Mouse (Mus musculus) liver, embryonic 16.5 days (tissue): Measurements from ENCODE around the gene Pde11a. TPM values are rescaled to one million over a fixed set of nuclear protein-coding genes. Genes with fewer than 3 reads are reported as not detected.

Experiments
- ATAC-seq: fragments of 200-750 bp; cut with Nextera tagmentation; 2 replicates; pipeline ENCODE4 v1.8.0; 2017; ENCODE audit warnings: low read depth, mild to moderate bottlenecking, moderate number of reproducible peaks, moderate library complexity
- H3K27ac ChIP-seq: fragments of 300-500 bp; sonication (generic); 2 replicates; pipeline ENCODE4 v1.5.1; 2014; ENCODE audit warnings: mild to moderate bottlenecking, low read length
- H3K27me3 ChIP-seq: fragments of 300-500 bp; sonication (generic); 2 replicates; pipeline ENCODE4 v1.6.1; 2014; ENCODE audit warnings: low read depth, low read length, mixed read lengths; ENCODE audit not compliant: control insufficient read depth, insufficient read depth
- H3K36me3 ChIP-seq: fragments of 300-500 bp; sonication (generic); 2 replicates; pipeline ENCODE4 v1.6.1; 2014; ENCODE audit warnings: mild to moderate bottlenecking; ENCODE audit not compliant: control insufficient read depth, insufficient read depth
- H3K4me1 ChIP-seq: fragments of 300-500 bp; sonication (generic); 2 replicates; pipeline ENCODE4 v1.6.1; 2014; ENCODE audit warnings: low read depth, low read length, mixed read lengths; ENCODE audit not compliant: control insufficient read depth
- H3K4me2 ChIP-seq: fragments of 300-500 bp; sonication (generic); 2 replicates; pipeline ENCODE4 v1.6.1; 2014; ENCODE audit warnings: low read depth, low read length, mixed read lengths
- H3K4me3 ChIP-seq: fragments of 300-500 bp; sonication (generic); 2 replicates; pipeline ENCODE4 v1.5.1; 2014; ENCODE audit warnings: low read depth, mild to moderate bottlenecking, low read length
- H3K9ac ChIP-seq: fragments of 300-500 bp; sonication (generic); 2 replicates; pipeline ENCODE4 v1.6.1; 2014; ENCODE audit warnings: low read depth, low read length
- H3K9me3 ChIP-seq: fragments of 300-500 bp; sonication (generic); replicated peaks from 2 replicates; pipeline ENCODE4 v1.6.1; 2016; ENCODE audit warnings: low read length; ENCODE audit not compliant: control insufficient read depth
- WGBS: fragments of 180-500 bp; shearing (Covaris S2); extraction: QIAGEN DNeasy Blood & Tissue Kit; methylation state at CpG from one replicate; pipeline ENCODE4 v1.1.7; 2014; ENCODE audit not compliant: insufficient replicate concordance; 5-methylcytosine and 5-hydroxymethylcytosine counted together
- polyA plus RNA-seq: library from polyadenylated mRNA; unstranded; fragments of >200 nt; fragmentation: Nextera tagmentation; extraction: Ambion mirVana; gene quantifications from 2 replicates; pipeline ENCODE4 v1.2.1, GENCODE M21; 2015

The Pde11a gene
- polyA plus RNA-seq, 1 experiment from 2014 or later: 0.05 TPM

GRCm38 (mm10) chr2:76269494-76269893 lies 69.1 kb downstream of the Pde11a start:
- no peaks in the 10 kb centered on the region for H3K27me3 ChIP-seq
- H3K4me1 ChIP-seq: no peaks in the 10 kb centered on the region; the same call in 1 of the 2 replicates
- H3K36me3 ChIP-seq: no peaks in the 10 kb centered on the region
- no peak overlapping the region for H3K27ac ChIP-seq
- H3K4me3 ChIP-seq: no peak overlapping the region
- H3K9ac ChIP-seq: no peak overlapping the region
- no peak for ATAC-seq
- WGBS: 43% methylated on average over 1 of the region's 1 CpGs
- H3K4me2 ChIP-seq: no peak overlapping the region
- no peaks in the 10 kb centered on the region for H3K9me3 ChIP-seq

- no peaks in the 10 kb centered on the region; the same call in 1 of the 2 replicates for H3K4me1 ChIP-seq
- no peak overlapping the region for H3K4me3 ChIP-seq
- H3K9ac ChIP-seq: no peak overlapping the region
- H3K4me2 ChIP-seq: no peak overlapping the region
- ATAC-seq: no peak
- no peak overlapping the region for H3K27ac ChIP-seq
- WGBS: 62% methylated on average over 6 of the region's 6 CpGs
- no peaks in the 10 kb centered on the region for H3K9me3 ChIP-seq
- no peaks in the 10 kb centered on the region for H3K27me3 ChIP-seq
- H3K36me3 ChIP-seq: no peaks in the 10 kb centered on the region
Observed at GRCm38 (mm10) chr2:76267335-76267734, 71.2 kb downstream of the Pde11a start.

GRCm38 (mm10) chr2:76266622-76267021 lies 72.0 kb downstream of the Pde11a start:
- Histone ChIP-seq H3K4me3 (no peak overlapping the region), H3K27me3 (no peaks in the 10 kb centered on the region), H3K4me1 (no peaks in the 10 kb centered on the region; the same call in 1 of the 2 replicates), H3K9me3 (no peaks in the 10 kb centered on the region), H3K36me3 (no peaks in the 10 kb centered on the region), H3K27ac (no peak overlapping the region), H3K4me2 (no peak overlapping the region), H3K9ac (no peak overlapping the region)
- 68% methylated on average over 10 of the region's 10 CpGs for WGBS
- no peak for ATAC-seq

GRCm38 (mm10) chr2:76264258-76264657 lies 74.3 kb downstream of the Pde11a start:
- no peaks in the 10 kb centered on the region for H3K4me1 ChIP-seq
- H3K9me3 ChIP-seq: no peaks in the 10 kb centered on the region
- no peak for ATAC-seq
- no peaks in the 10 kb centered on the region for H3K27me3 ChIP-seq
- no peak overlapping the region for H3K27ac ChIP-seq
- H3K4me3 ChIP-seq: no peak overlapping the region
- no peak overlapping the region for H3K4me2 ChIP-seq
- H3K9ac ChIP-seq: no peak overlapping the region
- H3K36me3 ChIP-seq: no peaks in the 10 kb centered on the region
- 53% methylated on average over 10 of the region's 10 CpGs for WGBS

DNA sequence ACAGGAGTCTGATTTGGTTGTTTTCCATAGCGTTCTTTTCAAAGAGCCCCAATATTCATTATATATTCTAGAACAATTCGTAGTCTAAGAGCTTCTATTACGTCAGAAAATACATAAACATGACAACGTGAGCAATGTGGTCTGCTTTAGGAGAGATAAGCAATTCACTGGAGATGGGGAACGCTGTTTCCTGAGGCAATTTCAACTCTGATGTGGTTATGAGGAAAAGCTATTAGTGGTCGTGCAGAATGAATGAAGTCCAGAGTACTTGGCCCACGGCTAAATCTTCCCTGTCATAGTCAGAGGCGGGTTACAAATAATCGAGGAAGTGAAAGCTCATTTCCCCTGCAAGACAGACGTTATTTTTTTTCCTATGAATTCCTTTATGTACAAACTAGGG lies 75.9 kb downstream of the Pde11a start:
- H3K9me3 ChIP-seq: no peaks in the 10 kb centered on the region
- H3K4me3 ChIP-seq: no peak overlapping the region
- ATAC-seq: no peak
- no peaks in the 10 kb centered on the region for H3K36me3 ChIP-seq
- WGBS: 24% methylated on average over 10 of the region's 10 CpGs
- no peak overlapping the region for H3K4me2 ChIP-seq
- no peak overlapping the region for H3K27ac ChIP-seq
- no peaks in the 10 kb centered on the region for H3K4me1 ChIP-seq
- no peak overlapping the region for H3K9ac ChIP-seq
- no peaks in the 10 kb centered on the region for H3K27me3 ChIP-seq

GRCm38 (mm10) chr2:76254833-76255232 lies 83.7 kb downstream of the Pde11a start:
- no peak overlapping the region for H3K9ac ChIP-seq
- no peaks in the 10 kb centered on the region for H3K9me3 ChIP-seq
- no peak overlapping the region for H3K4me2 ChIP-seq
- H3K36me3 ChIP-seq: no peaks in the 10 kb centered on the region
- no peaks in the 10 kb centered on the region for H3K27me3 ChIP-seq
- 29% methylated on average over 6 of the region's 6 CpGs for WGBS
- no peaks in the 10 kb centered on the region for H3K4me1 ChIP-seq
- ATAC-seq: no peak
- H3K27ac ChIP-seq: no peak overlapping the region
- no peak overlapping the region for H3K4me3 ChIP-seq

DNA sequence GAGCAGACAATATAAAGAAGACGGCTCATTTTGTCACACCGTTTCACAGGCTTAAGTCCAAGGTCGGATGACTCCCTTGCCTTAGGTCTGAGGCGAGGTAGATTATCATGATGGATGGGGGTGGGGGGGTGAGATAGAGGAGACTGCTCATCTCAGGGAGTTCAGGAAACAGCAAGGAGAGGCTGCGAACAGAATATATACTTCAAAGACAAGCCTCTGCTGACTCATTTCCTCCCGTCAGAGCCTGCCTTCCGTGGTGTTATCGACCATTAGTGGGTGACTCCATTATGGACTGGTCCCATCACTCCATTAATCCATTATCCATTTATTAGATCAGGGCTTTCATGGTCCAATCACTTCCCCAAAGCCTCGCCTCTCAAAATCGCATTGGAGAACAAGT lies 87.2 kb downstream of the Pde11a start:
- ATAC-seq: no peak
- H3K4me3 ChIP-seq: no peak overlapping the region
- no peak overlapping the region for H3K4me2 ChIP-seq
- 50% methylated on average over 10 of the region's 10 CpGs for WGBS
- no peak overlapping the region for H3K27ac ChIP-seq
- H3K27me3 ChIP-seq: no peaks in the 10 kb centered on the region
- H3K9ac ChIP-seq: no peak overlapping the region
- no peaks in the 10 kb centered on the region for H3K9me3 ChIP-seq
- H3K36me3 ChIP-seq: no peaks in the 10 kb centered on the region
- no peaks in the 10 kb centered on the region for H3K4me1 ChIP-seq

- Histone ChIP-seq H3K9me3 (no peaks in the 10 kb centered on the region), H3K36me3 (no peaks in the 10 kb centered on the region), H3K4me1 (no peaks in the 10 kb centered on the region), H3K4me2 (no peak overlapping the region), H3K27ac (no peak overlapping the region), H3K27me3 (no peaks in the 10 kb centered on the region), H3K4me3 (no peak overlapping the region), H3K9ac (no peak overlapping the region)
- 70% methylated on average over 10 of the region's 10 CpGs for WGBS
- no peak for ATAC-seq
Observed at GRCm38 (mm10) chr2:76248242-76248641, 90.3 kb downstream of the Pde11a start.

GRCm38 (mm10) chr2:76239175-76239574 lies 99.4 kb downstream of the Pde11a start:
- Histone ChIP-seq H3K27ac (no peak overlapping the region), H3K4me3 (no peak overlapping the region), H3K36me3 (no peaks in the 10 kb centered on the region), H3K9me3 (no peaks in the 10 kb centered on the region), H3K4me1 (no peaks in the 10 kb centered on the region), H3K27me3 (no peaks in the 10 kb centered on the region), H3K9ac (no peak overlapping the region), H3K4me2 (no peak overlapping the region)
- no peak for ATAC-seq
- WGBS: 69% methylated on average over 2 of the region's 2 CpGs
